Mouse (Mus musculus) left cerebral cortex, adult 18-20 months (tissue): ENCODE results near the gene H2-Aa. TPM values are rescaled to one million over a fixed set of nuclear protein-coding genes. Genes with fewer than 3 reads are reported as not detected.

Experiments
- DNase-seq, 2 experiments: peaks; one replicate each; pipeline ENCODE4 v3.0.0; 2021 to 2022; ENCODE audit warnings: low spot score in 2 of 2, mixed read lengths in 1 of 2
- total RNA-seq, 2 experiments: library from RNA; stranded (reverse); gene quantifications; 2 replicates each; pipeline ENCODE4 v1.2.3; 2021

H2-Aa gene
- total RNA-seq, 2 experiments from 2014 or later: 4.5 to 5.9 TPM

GRCm38 (mm10) chr17:34300691-34301566 is 13.3 kb upstream of the H2-Aa start:
- DNase-seq: no peak

DNA sequence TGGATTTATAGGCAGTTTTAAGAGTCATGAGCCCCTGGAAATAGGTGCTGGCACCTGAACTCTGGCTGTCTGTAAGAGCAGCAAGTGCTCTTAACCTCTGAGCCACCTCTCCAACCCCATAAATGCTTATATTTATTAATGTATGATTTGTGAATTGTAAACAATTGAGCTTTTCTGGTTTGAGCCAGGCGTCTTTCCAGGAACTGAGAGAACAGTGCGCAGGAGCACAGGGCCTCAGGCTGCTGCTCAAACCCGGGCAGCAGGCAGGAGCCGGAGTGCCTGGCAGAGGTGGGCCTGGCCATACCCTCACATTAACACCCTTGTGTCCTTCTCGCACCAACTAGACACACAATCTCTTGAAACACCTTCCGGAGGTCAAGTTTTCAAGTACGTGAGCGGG is 12.4 kb upstream of the H2-Aa start:
- no peak for DNase-seq

DNA sequence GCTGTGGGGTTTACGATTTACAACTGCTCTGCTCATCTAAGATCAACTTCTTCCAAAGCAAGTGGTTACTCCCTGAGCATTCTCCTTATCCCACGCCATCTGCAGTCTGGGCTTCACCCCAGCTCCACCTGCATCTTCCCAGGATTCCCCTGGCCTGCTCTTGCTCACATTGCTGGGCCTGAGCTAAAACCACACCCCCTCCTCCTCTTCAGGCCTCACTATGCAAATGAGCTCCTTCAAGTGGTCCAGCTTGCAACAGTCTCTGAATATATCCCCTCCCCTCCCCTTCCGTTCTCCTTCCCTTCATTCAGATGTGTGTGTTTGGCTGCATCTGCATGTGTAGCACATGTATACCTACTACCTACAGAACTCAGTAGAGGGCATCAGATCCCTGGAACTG is 11.7 kb upstream of the H2-Aa start:
- no peak for DNase-seq

- peak; percentile 28 to 38 for DNase-seq
Measured at GRCm38 (mm10) chr17:34295891-34296794, 8.5 kb upstream of the H2-Aa start.

GRCm38 (mm10) chr17:34295307-34295706 is 7.7 kb upstream of the H2-Aa start:
- no peak for DNase-seq

- DNase-seq: no peak
Measured at GRCm38 (mm10) chr17:34294249-34294648, 6.6 kb upstream of the H2-Aa start.

GRCm38 (mm10) chr17:34293533-34293932 is 5.9 kb upstream of the H2-Aa start:
- DNase-seq: no peak

DNA sequence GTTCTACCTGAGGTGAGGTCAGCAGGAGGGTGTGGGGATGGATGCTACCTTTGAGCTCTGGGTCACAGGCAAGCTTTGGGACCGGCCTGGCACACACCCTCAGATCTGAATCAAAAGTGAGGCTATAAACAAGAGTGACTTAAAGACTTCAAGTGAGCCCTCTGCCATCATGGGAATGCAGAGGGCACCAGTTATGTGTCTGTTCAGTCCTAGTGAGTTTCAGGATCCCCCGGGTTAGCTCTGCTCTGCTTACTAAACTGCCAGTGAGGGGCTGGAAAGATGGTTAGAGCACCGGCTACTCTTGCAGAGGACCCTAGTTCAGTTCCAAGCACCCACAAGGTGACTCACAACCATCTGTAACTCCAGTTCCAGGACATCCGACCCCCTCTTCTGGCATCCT is 4.9 kb upstream of the H2-Aa start:
- no peak for DNase-seq

DNA sequence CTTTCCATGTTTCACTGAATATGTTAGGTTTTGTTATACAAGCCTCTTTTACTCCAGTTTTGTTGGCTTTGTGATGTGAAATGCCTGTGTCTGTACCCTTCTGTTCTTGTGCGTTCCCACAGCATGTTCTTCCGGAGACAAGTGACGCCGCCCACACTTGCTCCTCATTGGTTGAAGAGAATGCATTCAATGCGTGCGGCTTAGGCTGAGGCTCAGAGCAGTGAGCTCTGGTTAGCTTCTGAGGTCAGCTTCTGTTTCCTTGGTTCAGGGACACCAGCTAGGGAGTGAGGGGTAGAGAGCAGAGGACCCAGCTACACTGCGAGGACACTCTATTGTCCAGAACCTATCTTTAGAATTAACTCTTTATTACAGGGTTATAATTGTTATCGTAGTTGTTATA is 4.0 kb upstream of the H2-Aa start:
- peak; percentile 74 to 81 for DNase-seq

GRCm38 (mm10) chr17:34288131-34288530 is 508 bp upstream of the H2-Aa start:
- DNase-seq: no peak

DNA sequence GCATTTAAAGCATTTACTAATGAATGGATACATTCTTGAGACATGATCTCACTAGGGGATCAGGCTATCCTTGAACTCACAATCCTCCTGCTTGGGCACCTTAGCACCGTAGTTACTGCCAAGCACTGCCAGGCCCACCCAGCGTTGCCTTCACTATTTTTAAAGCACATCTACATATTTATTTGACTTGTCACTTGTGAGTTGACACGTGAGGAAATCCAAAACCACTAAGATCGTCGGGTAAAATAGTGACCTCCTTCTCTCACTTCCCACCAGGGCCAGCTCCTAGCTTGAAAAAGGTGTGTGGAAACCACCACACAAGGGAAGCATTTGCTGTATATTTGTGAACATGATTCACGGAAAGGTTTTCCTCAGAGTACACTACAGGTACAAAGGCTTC is 624 bp downstream of the H2-Aa start:
- no peak for DNase-seq

DNA sequence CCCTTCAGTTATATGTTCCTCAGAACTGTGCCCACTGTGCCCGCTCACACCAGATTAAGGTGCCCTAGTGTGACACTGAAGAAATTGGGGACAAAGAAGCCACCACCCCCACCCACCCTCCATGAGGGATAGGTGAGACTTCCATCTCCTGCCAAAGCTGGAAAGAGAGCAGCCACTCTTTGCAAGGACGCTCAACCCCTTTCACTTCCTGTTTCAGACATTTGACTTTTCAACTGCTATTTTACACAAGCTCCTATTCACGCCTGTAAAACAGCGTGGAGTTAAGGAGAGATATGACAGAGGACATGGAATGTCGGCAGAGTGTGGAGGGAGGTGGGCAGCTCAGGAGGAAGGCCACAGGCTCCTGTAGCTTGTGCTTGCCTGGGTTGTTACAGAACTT is 1.1 kb downstream of the H2-Aa start:
- DNase-seq: no peak

DNA sequence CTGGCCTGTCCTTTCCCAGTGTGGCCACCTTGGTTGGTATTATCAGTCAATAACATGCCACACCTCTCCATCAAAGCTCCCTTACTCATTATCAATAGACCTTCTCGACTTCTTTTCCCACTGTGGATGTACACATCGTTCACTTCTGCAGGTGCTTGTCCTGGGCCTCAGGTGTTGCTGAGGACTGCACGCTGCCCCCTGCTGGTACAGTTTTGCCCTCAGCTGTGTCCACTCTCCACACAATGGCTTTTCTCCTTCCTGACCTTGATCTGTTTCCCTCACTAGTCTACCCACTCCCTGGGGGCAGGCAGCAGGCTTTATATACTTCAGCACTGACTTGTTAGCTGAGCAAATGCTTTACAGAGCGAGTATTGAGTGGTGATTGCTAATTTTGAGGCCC is 1.8 kb downstream of the H2-Aa start:
- DNase-seq: no peak

- DNase-seq: no peak
Measured at GRCm38 (mm10) chr17:34285371-34285770, 2.3 kb downstream of the H2-Aa start.

- DNase-seq: no peak
Measured at GRCm38 (mm10) chr17:34281836-34282235, 5.8 kb downstream of the H2-Aa start.

DNA sequence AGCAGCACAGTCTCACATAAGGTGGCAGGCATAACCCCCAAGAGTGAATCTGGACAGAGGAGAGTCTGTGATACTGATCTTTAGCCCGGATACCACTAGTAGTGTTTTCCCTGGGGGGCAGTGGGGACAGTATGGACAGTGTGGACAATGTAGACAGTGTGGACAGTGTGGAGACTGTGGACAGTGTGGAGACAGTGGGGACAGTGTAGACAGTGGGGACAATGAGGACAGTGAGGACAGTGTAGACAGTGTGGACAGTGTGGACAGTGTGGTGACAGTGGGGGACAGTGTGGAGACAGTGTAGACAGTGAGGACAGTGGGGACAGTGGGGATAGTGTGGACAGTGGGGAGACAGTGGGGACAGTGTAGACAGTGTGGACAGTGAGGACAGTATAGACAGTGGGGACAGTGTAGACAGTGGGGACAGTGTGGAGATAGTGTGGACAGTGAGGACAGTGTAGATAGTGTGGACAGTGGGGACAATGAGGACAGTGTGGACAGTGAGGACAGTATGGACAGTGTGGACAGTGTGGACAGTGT is 7.1 kb downstream of the H2-Aa start:
- no peak for DNase-seq

DNA sequence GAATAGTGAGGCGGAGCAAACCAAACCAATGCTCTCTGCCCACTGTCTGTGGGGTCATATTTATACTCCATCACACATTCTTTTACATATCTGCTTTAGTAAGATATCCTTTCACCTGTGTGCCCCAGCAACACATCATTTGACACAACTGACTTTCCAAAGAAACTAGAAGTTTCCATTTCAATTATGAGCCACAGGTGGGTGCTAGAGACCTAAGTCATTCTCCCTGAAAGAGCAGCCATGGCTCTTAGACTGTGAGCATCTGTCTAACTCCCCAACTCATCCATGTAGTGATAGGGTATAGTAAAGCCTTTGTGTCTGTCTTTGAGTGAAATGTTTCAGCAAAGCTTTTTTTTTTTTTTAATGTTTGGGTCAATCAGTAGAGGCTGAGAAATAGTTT is 15.5 kb downstream of the H2-Aa start:
- no peak for DNase-seq

- no peak for DNase-seq
Measured at GRCm38 (mm10) chr17:34270940-34271339, 16.7 kb downstream of the H2-Aa start.

DNA sequence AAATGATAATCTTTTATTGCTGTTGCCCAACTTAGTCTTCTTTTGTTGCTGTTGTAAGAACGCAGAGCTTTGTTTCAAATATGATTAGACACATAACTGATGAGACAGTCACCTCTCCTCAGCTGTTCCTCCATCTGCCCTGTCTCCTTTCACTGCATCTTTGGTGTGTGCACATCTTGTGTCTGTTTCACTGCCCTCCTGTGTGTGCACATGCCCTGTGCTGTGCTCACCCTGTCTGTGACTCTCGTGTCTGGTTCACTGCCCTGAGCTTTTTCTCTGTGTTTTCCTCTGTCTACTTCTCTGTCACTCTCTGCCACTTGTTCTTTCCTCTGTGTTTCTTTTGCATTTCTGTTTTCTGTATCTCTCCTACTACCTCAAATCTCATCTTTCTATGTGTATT is 17.4 kb downstream of the H2-Aa start:
- DNase-seq: no peak

DNA sequence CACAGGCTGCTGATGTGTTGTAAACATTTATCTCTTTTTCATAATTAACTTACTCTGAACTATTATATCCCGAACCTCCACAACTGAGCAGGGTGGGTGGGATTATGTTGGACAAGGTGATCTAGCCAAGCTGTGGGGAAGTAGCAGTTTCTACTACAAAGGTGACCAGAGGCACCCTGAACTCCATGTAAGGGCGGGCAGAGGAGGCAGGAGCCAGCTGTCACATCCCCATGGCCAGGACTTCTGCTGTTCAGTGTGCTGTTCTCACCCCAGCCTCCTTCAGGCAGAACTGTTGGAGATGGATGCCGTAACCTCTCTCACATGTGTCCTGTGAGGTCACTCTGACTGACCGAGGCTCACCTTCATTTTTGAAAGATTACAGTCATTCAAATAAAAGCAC is 17.8 kb downstream of the H2-Aa start:
- DNase-seq: no peak

- DNase-seq: no peak
Measured at GRCm38 (mm10) chr17:34268748-34269147, 18.9 kb downstream of the H2-Aa start.

DNA sequence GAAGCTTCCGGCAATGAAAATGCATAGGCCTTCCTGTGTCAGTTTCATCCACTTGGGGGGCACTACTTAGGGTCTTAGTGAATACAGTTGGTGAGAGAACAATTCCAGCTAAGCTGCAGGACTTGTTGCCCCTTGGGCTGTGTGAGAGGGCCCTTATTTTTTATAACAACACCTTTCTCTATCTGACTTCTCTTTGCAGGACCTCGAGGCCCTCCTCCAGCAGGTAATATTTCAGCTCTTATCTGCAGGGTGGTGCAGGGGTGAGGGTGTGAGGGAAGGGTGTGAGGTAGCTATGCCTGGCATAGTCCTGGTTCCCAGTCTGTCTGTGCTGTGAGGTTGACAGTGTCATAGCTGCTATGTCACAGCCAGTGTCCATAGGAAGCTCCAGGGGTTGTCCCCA is 19.4 kb downstream of the H2-Aa start:
- no peak for DNase-seq
